Comparison of ENCODE assay signal across 21 mouse cellular contexts in genomic region chr19:5739446-5739845, GRCm38 (mm10). TPM values are rescaled to one million over a fixed set of nuclear protein-coding genes. Genes with fewer than 3 reads are reported as not detected.
"Had no signal": no experiment of that assay in that cellular context is flagged by ENCODE, and none has a peak within 500 bp of the region (broad histone marks: within the 10 kb centered on the region; RNA-seq: fewer than 3 reads in every experiment).

No protein-coding gene starts in this region.

- H3K4me3 ChIP-seq: left cerebral cortex, adult 2 months; myocyte; neural tube, embryonic 15.5 days had no signal

- H3K27ac ChIP-seq: left cerebral cortex, adult 2 months; liver, embryonic 14.5 days; midbrain, embryonic 10.5 days; neural tube, embryonic 15.5 days; stomach, postnatal 0 days had no signal

- H3K36me3 ChIP-seq: midbrain, embryonic 10.5 days; neural tube, embryonic 15.5 days had no signal

- H3K9ac ChIP-seq: liver, embryonic 14.5 days; neural tube, embryonic 15.5 days had no signal

- H3K9me3 ChIP-seq: midbrain, embryonic 10.5 days; neural tube, embryonic 15.5 days had no signal

- H3K4me2 ChIP-seq: neural tube, embryonic 15.5 days had no signal

- DNase-seq: kidney, adult 18-20 months; kidney, postnatal 25 days; lung, adult 18-20 months; lung, postnatal 36 days; midbrain, embryonic 14.5 days; right cerebral cortex, adult 18-20 months; right cerebral cortex, postnatal 25 days; thymus, postnatal 4 days had no signal

RNA-seq across cellular contexts. Expression of gene Kcnk7, which starts 35.3 kb away (rescaled TPM):
- total RNA-seq: layer of hippocampus, postnatal 25 days; left cerebral cortex, adult 2 months; left cerebral cortex, postnatal 14 days; liver, adult 2 months; megakaryocyte, adult 5-6 weeks had no signal
- polyA plus RNA-seq: limb, embryonic 11.5 days; liver, adult 2 months; midbrain, embryonic 10.5 days; neural tube, embryonic 11.5 days; small intestine, adult 2 months had no signal
